Mouse (Mus musculus): ENCODE measurements around the gene Zdhhc25.

Zdhhc25 gene

DNA sequence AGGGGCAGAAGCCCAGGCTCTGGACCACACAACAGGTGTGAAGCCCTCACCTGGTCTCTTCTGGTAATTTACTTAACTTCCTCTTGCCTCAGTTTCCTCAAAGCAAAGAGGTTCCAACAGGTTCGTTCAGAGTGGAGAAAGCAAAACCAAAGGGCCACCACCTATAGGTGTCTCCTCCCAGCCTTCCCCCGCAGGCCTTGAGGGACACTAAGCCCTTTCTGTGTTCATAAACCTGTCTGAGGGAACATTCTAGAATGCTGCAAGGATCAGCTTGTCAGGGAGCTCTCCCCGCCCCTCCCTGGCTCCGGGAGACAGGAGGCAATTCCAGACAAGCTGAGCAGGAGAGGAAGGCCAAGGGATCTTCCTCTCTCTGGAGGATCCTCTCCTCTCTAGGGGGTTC is at the start of gene Zdhhc25:
TSS of gene Zdhhc25 (plus strand) at position 301 of the 400 bp plus-strand sequence.
- DNase-seq (ENCODE audit: low spot score), result no peak

DNA sequence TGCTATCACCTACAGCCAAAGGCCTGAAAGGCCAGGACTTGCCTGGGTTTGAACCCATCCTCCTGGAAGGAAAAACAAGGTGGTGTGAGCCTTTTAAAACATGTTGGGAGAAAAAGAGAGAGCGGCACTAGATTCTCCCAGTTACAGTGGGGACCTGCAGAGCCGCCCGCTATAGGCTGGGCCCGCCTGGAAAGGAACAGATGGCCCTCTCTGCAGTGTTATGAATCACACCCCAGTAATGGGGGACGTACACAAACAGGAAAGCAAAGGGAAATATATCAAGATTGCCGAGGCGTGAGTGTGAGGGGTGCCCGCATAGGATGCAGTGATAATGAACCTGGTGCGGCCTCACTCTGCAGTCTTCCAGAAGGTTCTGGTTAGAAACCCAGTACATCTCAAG is 47.2 kb upstream of the Zdhhc25 start:
- no peak for DNase-seq (ENCODE audit: low spot score)

DNA sequence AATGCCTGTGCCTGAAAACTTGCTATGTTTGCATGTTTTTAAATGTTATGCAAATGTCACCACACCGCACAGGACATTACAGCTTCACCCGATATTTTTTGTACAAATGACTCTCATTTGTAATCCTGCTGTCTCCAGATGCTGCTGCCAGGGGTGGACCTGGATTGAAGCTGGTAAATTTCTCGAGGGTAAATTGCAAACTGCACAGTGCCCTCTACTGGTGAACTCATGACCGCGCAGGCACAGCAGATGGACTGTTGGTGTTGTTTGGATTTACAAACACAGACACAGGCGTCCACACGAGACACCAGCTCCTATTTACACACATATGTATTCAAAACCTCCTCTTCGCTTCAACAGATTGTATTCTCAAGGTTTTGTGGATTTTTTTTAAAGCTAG is 44.6 kb upstream of the Zdhhc25 start:
- DNase-seq (ENCODE audit: low spot score), result no peak

DNA sequence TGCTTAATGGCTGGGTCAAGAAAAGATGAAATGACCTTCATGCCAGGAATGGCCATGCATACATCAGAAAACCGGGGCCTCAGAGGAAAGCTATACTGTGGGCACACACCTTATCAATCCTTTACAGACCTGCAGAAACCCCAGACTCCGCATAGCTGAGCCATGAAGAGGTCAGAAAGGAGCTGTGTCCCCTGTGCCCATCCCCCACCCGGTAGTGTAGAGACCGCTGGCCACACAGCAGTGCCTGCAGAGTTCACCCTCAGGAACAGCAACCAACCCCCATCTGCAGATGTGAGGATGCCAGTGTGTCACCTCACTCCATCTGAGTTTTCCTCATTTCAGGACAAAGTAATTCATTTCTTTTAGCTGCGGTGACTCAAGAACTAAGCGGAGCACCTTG is 39.5 kb upstream of the Zdhhc25 start:
- no peak for DNase-seq (ENCODE audit: low spot score)

DNA sequence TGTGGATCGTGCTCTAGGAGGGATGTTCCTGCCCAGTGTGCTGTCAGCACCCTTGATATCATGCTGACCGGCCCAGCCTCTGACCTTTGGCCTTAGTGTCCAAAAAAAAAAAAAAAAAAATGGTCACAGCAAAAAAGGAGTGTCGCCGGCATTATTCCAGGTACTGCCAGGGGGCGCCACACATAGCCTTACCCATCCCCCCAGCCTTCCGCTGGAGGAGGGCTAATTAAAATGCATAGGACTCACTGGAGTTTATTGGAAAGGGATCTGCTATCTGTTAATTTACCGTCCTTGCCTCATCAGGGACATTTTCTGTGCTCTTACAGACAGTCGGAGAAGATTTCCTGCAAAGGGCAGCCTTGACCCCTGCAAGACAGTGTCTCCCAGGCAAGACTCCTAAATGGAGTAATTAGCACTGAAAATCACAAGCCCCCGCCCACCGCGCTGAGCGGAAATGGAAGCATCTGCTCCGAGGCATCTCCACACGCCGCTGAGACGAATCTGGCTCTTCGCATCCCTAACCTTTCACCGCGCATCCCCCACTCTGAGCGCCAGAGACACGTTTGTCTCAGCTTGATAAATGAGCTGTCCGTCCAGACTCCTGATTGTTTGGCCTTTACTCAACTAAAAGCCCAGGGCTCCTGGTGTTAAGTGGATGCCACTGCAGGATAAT is 38.9 kb upstream of the Zdhhc25 start:
- no peak for DNase-seq (ENCODE audit: low spot score)

DNA sequence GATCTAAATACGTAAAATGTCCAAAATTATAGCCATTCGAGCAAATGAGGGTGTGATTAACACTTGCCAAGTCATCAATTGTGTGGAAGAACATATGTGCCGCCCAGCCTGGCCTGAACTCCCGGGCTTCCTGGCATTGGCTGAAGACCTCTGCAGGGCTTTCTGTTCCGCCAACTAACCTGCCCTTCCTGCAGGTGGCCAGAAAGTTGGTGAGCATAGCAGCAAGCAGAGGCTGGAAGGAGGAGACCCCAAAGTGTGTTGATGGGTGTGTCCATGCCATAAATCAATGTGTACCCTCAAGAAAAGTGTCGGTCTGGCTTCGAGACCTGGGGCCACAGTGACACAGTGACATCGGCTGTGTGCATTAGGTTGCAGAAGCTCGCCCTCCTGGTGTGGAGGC is 34.8 kb upstream of the Zdhhc25 start:
- no peak for DNase-seq (ENCODE audit: low spot score)

DNA sequence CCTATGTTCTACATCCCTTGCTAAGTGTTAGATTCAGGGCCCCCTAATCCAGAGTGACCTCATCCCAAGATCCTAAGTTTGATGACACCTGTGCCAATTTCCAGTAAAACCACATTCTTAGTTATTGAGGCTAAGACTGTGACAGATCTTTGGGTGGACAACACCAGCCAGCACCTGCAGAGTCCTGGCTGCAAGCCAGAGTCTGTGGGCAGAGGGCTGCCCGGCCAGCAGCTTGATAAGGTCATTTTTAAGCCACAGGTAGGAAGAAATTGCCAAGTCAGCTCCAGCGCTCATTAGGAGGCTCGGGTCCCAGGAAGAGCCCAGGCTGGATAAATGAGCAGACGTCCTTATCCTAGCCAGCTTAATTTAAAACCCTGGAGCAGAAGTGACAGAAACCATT is 34.3 kb upstream of the Zdhhc25 start:
- DNase-seq (ENCODE audit: low spot score), result no peak

DNA sequence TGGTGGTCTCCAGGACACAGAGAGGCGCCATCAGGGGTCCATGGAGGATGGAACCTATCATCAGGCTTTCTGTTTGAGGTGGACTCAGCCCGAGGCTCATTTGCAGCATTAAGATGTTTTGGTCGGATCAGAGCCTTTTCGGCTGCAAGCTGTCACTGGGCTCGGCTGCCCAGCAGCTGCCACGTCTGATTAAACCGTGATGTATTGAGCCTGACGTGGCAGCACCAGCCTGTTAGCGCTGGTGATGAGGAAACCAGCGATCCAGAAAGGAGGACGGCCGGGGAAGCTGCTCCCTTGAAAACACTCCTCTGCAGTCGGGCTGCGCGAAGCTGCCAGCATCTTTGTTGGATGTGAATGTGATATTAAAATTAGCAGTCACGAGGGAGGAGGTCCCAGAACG is 29.4 kb upstream of the Zdhhc25 start:
- DNase-seq (ENCODE audit: low spot score), result no peak

DNA sequence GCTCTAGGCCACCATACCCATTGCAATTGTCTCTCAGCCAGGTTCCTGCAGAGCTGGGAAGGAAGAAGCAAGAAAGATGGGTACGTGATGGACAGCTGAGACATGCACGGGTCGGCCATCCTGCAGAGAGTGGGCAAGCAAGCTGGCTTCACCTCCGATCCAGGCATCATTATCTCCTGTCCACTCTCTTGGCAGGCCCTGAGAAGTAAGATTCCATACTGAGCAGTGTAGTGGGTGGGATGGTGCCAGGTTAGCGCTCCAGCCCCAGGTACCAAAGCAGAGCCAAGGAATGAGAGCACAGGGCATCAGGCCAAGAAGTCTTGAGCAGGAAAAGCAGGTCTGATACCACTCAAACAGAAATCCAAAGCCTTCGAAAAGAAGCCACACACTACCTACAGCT is 20.6 kb upstream of the Zdhhc25 start:
- DNase-seq (ENCODE audit: low spot score), result no peak

DNA sequence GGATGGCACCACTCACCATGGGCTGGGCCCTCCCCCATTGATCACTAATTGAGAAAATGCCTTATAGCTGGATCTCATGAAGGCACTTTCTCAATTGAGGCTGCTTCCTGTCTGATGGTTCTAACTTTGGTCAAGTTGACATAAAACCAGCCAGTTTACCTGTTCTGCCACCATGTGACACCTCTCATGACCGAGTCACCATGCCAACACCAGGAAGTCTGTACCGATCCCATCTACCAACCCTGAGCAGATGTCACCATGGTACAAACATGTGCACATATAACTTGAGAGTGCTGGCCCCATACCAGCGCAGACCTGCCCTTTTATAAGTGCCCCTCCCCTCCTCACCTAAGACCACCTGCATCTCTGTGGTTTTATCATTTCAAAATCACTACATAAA is 2.4 kb downstream of the Zdhhc25 start:
- DNase-seq (ENCODE audit: low spot score), result no peak

DNA sequence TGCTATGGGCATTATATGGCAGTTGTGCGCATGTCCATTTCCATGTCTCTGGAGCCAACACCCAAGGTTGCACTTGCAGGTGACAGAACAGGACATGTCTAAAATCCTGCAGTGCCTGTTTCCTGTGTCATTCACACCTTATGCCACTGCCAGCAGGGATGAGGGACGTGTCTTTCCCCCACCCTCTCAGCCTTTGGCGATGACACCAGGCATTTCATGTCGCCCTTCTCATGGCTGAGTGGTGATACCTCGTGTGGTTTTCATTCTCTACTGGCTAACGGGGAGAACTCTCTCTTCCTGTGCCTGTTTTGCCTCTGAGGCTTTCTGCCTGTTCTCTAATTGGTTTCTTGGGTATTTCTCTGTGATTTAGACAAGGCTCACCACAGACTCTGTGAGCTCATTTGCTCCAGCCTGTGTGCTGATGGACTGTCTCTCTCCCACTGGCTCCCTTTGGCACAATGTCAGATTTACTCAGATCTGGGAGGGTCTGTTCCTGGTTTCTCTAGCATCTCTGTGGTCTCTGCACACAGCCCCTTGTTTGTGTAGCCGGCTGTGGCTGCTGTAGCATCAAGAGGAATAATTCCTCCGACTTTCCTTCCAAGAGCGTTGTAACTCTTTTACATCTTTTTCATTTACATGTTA is 3.1 kb downstream of the Zdhhc25 start:
- DNase-seq (ENCODE audit: low spot score), result no peak

DNA sequence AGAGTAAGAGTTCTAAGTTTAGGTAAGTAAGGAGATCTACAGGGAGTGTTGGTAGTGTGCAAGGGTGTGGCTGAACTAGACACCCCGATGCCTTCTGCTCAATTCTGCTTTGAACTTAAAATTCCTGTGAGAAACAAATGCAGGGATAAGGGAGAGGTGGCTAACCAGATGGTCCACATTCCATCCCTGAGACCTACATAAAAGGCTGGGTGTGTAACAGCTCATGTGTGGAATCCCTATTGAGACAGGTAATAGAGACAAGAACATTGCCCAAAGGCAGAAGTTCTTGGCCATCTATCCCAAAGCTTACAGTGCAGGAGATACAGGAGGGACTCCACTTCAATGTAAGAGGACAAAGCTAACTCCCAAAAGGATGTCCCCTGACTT is 3.6 kb downstream of the Zdhhc25 start:
- no peak for DNase-seq (ENCODE audit: low spot score)

DNA sequence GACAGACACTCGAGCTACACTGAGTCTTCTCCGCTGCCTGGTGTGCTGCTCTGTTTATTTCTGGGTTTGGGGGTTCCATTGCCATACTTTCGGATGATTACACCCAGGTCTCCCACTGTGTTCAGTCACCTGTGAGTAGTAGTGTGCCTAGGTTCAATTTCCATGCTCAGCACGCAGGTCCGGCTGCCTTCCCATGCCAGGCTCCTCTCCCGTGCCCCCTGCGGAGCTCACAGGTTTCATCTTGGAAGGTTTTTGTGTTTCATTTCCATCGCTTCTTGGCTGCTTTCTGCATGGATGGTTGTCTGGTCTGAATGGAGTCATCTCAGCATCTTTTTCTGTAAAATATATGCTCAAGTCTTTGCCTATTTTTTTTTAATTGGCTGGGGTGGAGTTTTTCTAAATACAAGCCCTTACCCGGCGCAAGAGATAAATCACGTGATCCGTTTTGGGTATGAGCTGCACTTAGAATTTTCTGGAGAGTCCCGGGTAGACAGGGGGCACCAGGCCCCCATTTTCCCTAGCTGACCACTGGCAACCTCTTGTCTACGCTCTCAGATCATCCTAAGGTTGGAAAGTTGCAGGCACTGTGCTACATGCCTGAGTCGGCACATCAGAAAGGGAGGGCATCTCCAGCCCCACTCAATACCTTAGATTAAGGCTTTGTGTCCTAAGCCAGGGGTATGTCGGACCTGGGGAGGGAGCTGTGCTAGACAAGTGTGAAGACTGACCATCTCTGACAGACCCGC is 4.7 kb downstream of the Zdhhc25 start:
- DNase-seq (ENCODE audit: low spot score), result no peak

DNA sequence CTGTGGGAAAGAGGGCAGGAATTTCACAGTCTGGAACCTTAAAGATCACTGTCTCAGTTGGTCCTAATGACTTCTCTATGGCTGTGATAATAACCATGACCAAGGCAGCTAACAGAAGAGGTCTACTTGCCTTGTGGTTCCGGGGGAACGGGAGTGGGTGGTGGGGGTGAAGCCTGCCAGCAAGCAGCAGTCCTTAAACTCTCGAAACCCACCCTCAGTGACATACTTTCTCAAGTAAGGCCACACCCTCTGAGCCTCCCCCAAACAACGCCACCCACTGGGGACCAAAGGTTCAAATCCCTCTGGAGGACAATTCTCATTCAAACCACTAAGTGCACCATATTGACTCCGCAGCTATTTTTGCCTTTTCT is 5.3 kb downstream of the Zdhhc25 start:
- DNase-seq (ENCODE audit: low spot score), result no peak

DNA sequence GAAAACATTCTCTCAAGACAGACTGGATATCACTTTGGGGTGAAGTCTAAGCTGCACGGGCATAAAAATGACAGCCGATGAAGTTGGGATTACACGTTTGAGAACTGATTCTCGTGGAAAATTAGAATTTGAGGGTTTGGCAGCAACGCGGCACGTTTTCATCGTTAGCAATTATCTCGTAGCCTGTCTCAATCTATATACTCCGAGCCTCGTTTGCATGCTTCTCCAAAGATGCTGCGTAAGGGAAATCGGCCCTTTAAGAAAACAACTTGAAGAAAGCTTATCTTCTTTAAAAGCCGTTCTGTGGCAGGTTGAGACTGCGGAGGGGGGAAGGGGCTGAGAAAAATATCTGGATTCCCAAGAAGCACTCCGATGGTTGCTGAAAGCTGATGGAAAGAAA is 17.0 kb downstream of the Zdhhc25 start:
- no peak for DNase-seq (ENCODE audit: low spot score)

DNA sequence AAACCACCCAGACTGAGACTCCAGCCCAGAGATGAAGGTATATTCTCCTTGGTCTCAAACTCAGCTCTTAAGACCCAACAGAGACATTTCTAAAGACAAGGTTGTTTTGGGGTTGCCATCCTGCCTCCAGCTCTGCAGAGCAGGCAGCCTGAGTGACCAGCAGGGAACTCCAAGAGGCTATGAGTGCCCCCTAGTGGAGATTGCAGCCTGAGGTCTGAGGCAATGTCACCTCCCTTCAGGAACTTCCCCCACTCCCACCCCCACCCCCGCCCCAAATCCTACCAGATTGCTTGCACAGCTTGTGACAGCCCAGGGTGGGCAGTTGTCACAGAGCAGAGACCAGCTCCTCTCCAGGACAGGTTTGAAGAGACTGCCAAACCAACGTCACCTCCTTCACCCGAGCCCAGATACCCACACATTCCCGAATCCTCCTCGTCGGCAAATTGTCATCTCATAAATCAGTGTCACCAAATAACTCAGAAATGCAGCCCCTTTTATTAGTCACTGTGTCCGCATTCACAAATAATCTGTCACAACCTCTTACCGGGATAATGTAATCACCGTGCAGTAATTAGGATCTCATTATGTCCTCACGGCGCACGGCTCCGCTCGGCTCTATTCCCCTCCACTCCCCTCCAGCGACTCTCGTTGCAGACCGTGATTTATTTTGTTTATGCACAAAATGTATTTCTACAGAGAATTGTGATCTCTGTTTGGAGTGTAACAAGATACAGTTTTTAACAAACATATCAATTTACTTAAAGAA is 18.1 kb downstream of the Zdhhc25 start:
- DNase-seq (ENCODE audit: low spot score), result no peak

DNA sequence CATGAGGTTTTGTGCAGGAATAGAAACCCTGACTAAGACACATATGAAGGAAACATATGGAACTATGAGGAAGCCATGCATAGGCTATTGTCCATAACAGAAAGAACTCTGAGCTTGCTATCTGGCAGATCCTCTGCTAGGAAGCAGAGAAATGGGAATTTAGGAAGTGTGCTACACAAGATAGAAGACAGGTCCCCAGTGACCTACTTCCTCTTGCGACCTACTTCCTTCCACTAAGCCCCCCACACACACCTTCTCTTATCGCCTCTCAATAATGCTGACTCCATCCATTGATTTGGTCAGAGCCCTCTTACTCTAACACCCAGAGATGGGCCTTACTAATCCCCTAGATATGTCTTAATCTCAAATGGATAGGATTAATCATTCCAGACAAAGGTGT is 19.9 kb downstream of the Zdhhc25 start:
- DNase-seq (ENCODE audit: low spot score), result no peak

DNA sequence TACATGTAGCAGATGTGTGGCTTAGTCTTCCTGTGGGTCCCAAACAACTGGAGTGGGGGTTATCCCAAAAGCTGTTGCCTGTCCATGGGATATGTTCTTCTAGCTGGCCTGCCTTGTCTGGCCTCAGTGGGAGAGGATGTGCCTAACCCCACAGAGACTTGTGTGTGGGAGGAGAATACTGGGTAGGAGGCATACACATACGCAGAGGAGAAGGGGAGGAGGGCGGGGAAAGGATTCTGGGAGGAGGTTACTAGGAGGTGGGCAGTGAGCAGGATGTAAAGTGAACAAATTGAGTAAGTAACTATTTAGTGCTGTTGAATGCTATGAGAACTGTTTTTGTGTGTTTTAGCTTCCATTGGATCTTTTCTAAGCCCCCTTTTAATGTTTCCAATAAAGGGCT is 23.8 kb downstream of the Zdhhc25 start:
- DNase-seq (ENCODE audit: low spot score), result no peak

DNA sequence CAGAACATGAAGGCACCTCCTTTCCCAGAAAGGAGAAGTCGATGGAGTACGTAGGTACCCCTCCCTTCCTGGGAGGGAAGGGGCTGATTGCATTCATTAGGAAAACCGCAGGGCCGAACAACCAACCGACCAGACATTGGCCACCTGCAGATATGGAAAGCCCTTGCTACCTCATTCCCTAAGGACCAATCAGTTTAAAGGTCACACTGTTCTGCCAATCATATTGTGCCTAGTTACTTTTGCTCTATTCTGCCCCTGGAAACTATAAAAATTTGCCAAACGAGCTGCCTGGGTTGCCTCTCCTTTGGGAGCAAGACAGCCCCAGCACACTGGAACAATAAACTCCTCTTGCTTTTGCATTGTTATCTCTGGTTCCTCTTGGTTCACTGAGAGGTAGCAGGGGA is 24.8 kb downstream of the Zdhhc25 start:
- no peak for DNase-seq (ENCODE audit: low spot score)

DNA sequence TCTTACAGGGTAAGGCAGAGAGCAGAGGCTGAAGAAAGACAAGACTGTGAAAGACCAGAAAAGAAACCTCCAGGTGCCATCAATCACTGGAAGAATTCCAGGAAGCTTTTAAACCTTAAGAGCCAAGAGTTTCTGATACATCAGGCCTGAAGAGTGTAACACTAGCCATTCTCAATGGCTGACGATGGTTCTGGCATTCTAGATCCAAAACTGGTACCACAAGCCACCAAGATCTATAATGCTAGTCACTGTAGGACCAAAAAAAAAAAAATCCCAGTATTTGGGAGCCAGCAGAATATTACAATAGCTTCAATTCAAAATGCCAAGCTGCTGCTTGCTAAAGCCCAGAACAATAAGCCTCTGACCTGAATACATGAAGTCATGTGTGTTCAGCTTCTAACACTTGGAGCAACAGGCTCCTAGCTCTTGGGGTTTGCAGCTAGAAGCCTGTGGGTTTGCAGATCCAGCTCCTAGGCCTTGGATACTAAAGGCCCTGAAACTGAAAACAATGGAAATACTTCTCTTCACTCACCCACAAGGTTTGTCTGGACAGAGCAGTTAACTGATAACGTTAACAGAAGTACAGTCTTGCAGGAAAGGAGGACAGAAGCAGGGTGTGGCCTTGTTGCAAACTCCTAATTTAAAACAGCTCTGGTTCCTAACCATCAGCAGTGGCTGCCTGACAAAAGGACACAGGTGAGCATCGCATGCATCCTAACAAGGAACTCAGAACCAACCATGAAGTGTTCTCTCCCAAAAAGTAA is 25.4 kb downstream of the Zdhhc25 start:
- DNase-seq (ENCODE audit: low spot score), result no peak

DNA sequence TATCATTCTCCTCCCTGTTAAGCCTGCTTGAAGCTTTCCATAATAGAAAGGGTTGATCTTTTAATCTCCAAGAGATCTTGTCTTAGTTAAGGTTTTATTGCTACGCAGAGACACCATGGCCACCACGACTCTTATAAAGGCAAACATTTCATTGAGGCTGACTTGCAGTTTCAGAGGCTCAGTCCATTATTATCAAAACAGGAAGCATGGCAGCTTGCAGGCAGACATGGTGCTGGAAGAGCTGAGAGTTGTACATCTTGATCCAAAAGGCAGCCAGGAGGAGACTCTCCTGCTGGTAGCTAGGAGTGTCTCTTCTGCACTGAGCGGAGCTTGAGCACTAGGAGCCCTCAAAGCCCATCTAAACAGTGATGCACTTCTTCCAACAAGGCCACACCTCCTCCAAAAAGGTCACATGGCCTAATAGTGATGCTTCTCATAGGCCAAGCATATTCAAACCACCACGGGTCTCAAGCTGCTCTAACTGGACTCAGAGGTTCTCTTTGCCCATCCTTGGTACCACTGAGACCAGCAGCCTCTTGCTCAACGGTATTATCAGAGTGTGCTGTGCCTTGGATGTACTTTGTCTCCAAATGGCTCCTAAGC is 26.9 kb downstream of the Zdhhc25 start:
- no peak for DNase-seq (ENCODE audit: low spot score)
